Mouse (Mus musculus) 416B (cell line): ENCODE measurements around the gene Terb1.
A peak's percentile ranks its signal among the peaks of the same experiment; 100 is the strongest.

Experiments used
- DNase-seq: peaks from one replicate; pipeline ENCODE4 v3.0.0; 2011; ENCODE audit warnings: low read depth

Terb1 gene

GRCm38 (mm10) chr8:104411468-104411867 is 98.2 kb downstream of the Terb1 start:
- DNase-seq, result no peak

- no peak for DNase-seq
Observed at GRCm38 (mm10) chr8:104410628-104411273, 99.0 kb downstream of the Terb1 start.

DNA sequence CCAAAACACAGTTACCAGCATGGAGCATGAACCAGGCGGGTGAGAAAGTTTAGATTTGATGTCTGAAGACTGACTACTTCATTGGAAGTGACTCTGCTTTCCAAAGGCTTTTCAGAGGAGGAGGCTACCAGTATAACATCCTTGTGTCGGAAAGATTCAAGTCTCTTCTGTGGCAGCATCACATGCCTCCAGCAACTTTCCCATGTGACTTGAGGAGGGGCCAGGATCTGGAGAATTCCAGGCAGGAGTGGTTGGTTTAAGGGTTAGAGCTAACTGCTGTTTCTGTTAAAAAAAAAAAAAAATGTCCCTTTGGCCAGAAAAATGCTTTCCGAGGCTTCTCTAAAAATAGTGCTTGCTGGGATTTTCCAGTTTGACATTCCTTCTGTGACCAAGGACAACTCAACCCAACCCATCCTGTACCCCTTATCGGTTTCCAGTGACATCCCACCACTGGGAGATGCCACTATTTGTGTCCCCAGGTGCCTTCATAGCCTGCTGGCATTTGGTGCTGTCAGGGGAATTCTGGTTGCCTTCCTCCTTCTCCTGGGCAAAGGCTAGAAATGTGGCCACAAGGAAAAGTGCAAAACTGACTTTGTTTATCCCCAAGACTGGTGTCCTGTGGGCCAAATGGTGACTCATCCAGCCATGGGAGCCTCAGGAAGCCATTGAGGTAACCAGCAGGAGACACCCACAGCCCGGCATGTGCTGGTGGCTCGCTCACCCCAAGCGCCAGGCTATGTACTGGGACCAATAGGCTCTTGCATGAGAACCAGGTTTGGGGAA is 101.2 kb downstream of the Terb1 start:
- DNase-seq, result peak; percentile 45

DNA sequence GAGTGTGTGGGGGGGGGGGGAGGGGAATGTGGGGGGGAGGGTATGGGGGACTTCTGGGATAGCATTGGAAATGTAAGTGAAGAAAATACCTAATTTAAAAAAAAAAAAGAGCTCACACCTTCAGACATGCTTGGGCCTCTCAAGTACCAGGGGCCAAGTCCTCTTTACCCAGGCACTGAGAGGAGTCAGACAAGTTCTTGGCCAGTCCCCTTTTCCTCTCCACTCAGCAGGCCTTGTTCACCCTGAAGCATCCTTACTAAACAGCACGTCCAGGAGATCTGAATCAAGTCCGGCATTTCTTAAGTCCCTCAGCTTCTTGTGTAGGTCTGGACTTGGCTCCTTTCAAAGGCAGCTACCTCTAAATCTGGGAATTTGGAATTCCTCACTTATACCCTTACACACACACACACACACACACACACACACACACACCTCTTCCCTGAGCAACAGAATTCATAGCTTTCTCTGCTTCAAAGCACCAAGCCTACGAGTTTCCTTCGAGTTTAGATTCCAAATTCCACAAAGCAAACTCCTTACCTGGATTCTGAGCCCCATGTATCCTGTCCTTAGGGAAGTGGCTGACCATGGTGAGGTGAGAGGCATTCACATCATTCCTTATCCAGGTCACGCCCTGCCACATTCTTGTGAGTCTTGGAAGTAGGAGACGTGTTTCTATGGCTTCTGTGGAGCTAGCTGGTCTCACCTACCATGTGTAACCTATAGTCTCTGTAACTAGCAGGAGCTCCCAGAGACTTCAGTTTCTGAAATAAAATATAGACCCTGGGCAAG is 103.2 kb downstream of the Terb1 start:
- DNase-seq, result no peak

DNA sequence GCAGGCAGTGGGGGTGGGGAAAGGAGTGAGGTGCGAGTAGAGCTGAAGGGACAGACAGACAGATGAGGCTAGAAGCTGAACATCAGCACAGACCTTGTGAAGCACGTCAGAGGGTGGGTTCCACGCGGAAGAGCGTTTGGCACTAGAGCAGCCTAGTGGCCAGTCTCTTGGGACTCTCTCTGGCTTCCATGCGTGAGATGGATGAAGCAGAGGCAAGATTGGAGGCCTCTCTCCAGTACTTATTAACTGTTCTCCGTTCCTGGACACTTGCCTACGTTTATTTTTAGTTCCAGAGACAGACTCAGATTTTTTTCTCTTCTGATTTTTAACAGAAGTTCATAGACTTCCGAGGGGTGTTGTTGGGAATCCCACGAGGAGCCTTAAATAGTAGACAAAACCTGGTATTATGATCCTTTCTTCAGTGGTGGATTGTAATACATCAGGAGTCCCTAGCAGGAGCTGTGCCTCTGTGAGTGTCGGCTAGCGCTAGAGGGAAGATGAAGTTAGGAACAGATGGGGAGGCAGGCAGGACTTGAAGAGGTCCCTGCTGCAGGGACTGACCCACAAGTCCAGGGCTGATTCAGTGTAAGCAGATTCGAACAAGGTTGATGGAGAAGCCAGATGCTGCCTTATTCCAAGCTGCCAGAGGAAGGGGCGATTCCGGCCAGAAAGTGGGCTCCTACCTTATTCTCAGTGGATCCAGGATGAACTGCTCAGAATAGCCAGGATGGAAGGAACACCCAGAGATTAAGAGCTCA is 104.1 kb downstream of the Terb1 start:
- DNase-seq, result no peak

- DNase-seq, result peak; percentile 67
Observed at GRCm38 (mm10) chr8:104403596-104403995, 106.1 kb downstream of the Terb1 start.
